Mouse (Mus musculus) myocyte (in vitro differentiated cells): ENCODE data around the gene Acap1.
A peak's percentile ranks its signal among the peaks of the same experiment; 100 is the strongest.

Source experiments
- CEBPB ChIP-seq: IDR thresholded peaks from 2 replicates; pipeline ENCODE4 v1.6.1; 2011; ENCODE audit warnings: mild to moderate bottlenecking, moderate library complexity; ENCODE audit not compliant: poor library complexity, insufficient read depth, severe bottlenecking
- POLR2A ChIP-seq: IDR thresholded peaks from one replicate; pipeline ENCODE4 v1.6.1; 2011; ENCODE audit warnings: low read depth, mild to moderate bottlenecking, control low read depth, moderate library complexity; ENCODE audit not compliant: insufficient read length
- USF1 ChIP-seq: IDR thresholded peaks from one replicate; pipeline ENCODE4 v1.6.1; 2011; ENCODE audit warnings: low read depth, mild to moderate bottlenecking, control low read depth, moderate library complexity

GRCm38 (mm10) chr11:69876867-69877266 lies 18.5 kb downstream of the Acap1 start:
- no peak for TF ChIP-seq USF1
- TF ChIP-seq CEBPB, result no peak
- peak; percentile 35 for TF ChIP-seq POLR2A
